Mouse (Mus musculus): ENCODE measurements around the gene Cacnb2.

DNA sequence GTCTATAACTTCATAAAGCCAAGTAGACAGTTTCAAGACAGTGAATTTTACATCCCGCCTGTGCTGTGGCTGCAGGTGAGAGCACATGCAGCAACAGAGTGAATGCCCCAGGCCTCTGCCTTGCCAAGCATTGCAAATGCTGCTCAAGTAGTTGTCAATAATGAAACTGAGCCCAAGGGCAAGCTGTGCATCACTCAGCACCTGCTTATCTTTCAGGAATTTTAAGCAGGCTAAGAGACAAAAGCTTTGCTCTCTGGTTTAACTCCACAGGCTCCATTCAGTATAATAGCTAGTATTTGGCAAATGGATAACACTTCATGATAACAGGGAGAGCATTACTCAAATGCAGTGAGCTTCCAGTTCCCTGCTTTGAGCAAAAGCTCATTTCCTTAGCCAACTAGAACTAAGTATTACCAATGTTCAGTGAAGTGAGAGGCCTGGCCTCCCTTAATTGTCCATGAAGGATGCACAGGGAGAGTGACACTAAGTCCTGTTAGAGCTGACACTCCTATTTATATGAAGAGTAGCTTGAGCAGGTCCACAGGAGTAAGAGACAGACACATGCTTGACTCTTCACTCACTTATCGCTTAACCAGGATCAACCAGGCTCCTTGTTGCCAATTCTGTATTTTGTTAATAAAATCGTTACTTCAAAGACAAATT lies 314.8 kb downstream of the Cacnb2 start:
- TF ChIP-seq HCFC1 (IDR thresholded peaks at IDR 0.05; ENCODE audit: borderline replicate concordance, insufficient read depth, low read length) (no peak), MAFK (IDR thresholded peaks at IDR 0.05; ENCODE audit: insufficient read depth, low read depth, low read length) (no peak), ZC3H11A (IDR thresholded peaks at IDR 0.05; ENCODE audit: borderline replicate concordance, low read depth, low read length) (no peak), ZNF384 (IDR thresholded peaks at IDR 0.05; ENCODE audit: low read depth, low read length) (no peak)

Data from ES-E14 (cell line).